Mouse (Mus musculus) forebrain, embryonic 11.5 days (tissue): ENCODE results near the gene Pxmp4. TPM values are rescaled to one million over a fixed set of nuclear protein-coding genes. Genes with fewer than 3 reads are reported as not detected.

Experiments
- ATAC-seq: fragments of 200-750 bp; cut with Nextera tagmentation; replicated peaks from 2 replicates; pipeline ENCODE4 v1.8.0; 2017; ENCODE audit warnings: moderate TSS enrichment; ENCODE audit not compliant: low FRiP score
- DNase-seq: peaks from one replicate; pipeline ENCODE4 v3.0.0-alpha.2; 2017; ENCODE audit warnings: low spot score
- H3K27ac ChIP-seq: fragments of 300-500 bp; sonication (generic); 2 replicates; pipeline ENCODE4 v1.5.1; 2014; ENCODE audit warnings: low read depth, low read length
- H3K27me3 ChIP-seq: fragments of 300-500 bp; sonication (generic); 2 replicates; pipeline ENCODE4 v1.6.1; 2014; ENCODE audit warnings: mild to moderate bottlenecking, low read length, mixed read lengths; ENCODE audit not compliant: control insufficient read depth, insufficient read depth
- H3K36me3 ChIP-seq: fragments of 300-500 bp; sonication (generic); 2 replicates; pipeline ENCODE4 v1.6.1; 2014; ENCODE audit warnings: mild to moderate bottlenecking, low read length, moderate library complexity, mixed read lengths; ENCODE audit not compliant: control insufficient read depth, insufficient read depth
- H3K4me1 ChIP-seq: fragments of 300-500 bp; sonication (generic); replicated peaks from 2 replicates; pipeline ENCODE4 v1.6.1; 2014; ENCODE audit warnings: low read length, mixed read lengths; ENCODE audit not compliant: control insufficient read depth, insufficient read depth
- H3K4me2 ChIP-seq: fragments of 300-500 bp; sonication (generic); 2 replicates; pipeline ENCODE4 v1.6.1; 2014; ENCODE audit warnings: low read depth, mild to moderate bottlenecking, low read length, moderate library complexity, mixed read lengths; ENCODE audit not compliant: severe bottlenecking
- H3K4me3 ChIP-seq: fragments of 300-500 bp; sonication (generic); 2 replicates; pipeline ENCODE4 v1.5.1; 2014; ENCODE audit warnings: low read depth, low read length
- H3K9ac ChIP-seq: fragments of 300-500 bp; sonication (generic); 2 replicates; pipeline ENCODE4 v1.6.1; 2014; ENCODE audit warnings: low read length
- H3K9me3 ChIP-seq: fragments of 300-500 bp; sonication (generic); 2 replicates; pipeline ENCODE4 v1.6.1; 2016; ENCODE audit warnings: low read length, mixed read lengths; ENCODE audit not compliant: control insufficient read depth
- WGBS: fragments of 180-500 bp; shearing (Covaris S2); extraction: QIAGEN DNeasy Blood & Tissue Kit; methylation state at CpG from one replicate; pipeline ENCODE4 v1.1.7; 2014; 5-methylcytosine and 5-hydroxymethylcytosine counted together
- polyA plus RNA-seq: library from polyadenylated mRNA; unstranded; fragments of >200 nt; fragmentation: Nextera tagmentation; extraction: Ambion mirVana; gene quantifications from 2 replicates; pipeline ENCODE4 v1.2.1, GENCODE M21; 2014

The Pxmp4 gene
- polyA plus RNA-seq, 1 experiment from 2014 or later: 10.0 TPM

DNA sequence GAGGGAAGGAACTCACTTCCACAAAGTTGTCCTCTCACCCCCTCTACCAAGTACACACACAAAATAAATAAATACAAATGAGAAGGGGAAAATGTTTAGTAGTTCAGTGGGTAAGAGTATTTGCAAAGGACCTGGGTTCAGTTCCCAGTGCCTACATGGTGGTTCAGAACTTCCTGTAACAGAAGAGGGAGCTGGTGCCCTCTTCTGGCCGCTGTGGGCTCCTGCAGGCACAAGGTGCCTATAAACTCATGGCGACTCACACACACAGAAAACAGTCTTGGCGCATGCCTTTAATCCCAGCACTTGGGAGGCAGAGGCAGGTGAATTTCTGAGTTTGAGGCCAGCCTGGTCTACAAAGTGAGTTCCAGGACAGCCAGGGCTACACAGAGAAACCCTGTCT lies 35.0 kb upstream of the Pxmp4 start:
- no peak for DNase-seq
- Histone ChIP-seq H3K9ac (no peak overlapping the region), H3K9me3 (peaks cover 4% of the 10 kb centered on the region; the same call in 1 of the 2 replicates), H3K36me3 (peaks cover 7% of the 10 kb centered on the region), H3K27me3 (no peaks in the 10 kb centered on the region), H3K4me2 (no peak overlapping the region), H3K4me3 (no peak overlapping the region), H3K27ac (no peak overlapping the region), H3K4me1 (no peaks in the 10 kb centered on the region)
- ATAC-seq: no peak
- 94% methylated on average over 3 of the region's 3 CpGs for WGBS

DNA sequence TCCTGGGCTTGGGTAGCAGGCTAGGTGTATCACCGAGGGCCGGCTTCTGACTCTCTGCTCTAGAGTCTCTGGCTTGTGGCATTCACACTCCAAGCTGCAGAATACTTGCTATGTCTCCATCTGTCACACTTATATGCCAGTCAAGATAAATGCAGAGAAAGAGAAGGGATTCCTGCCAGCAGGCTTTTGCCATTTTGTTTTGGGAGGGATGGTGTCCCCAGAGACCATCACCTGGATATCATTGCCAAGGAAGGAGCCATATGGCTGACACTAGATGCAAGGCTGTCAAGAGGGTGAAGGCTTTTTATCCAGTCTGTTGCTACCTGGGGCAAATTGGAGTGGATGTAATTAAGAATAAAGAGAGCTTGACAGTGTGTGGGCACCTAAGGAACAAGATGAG lies 32.3 kb upstream of the Pxmp4 start:
- H3K9me3 ChIP-seq: peaks cover 4% of the 10 kb centered on the region; the same call in 1 of the 2 replicates
- H3K27ac ChIP-seq: no peak overlapping the region
- H3K36me3 ChIP-seq: peaks cover 7% of the 10 kb centered on the region
- no peak overlapping the region for H3K9ac ChIP-seq
- no peak overlapping the region for H3K4me3 ChIP-seq
- H3K4me2 ChIP-seq: no peak overlapping the region
- DNase-seq: no peak
- no peaks in the 10 kb centered on the region for H3K27me3 ChIP-seq
- 89% methylated on average over 2 of the region's 2 CpGs for WGBS
- no peaks in the 10 kb centered on the region for H3K4me1 ChIP-seq
- ATAC-seq: no peak

DNA sequence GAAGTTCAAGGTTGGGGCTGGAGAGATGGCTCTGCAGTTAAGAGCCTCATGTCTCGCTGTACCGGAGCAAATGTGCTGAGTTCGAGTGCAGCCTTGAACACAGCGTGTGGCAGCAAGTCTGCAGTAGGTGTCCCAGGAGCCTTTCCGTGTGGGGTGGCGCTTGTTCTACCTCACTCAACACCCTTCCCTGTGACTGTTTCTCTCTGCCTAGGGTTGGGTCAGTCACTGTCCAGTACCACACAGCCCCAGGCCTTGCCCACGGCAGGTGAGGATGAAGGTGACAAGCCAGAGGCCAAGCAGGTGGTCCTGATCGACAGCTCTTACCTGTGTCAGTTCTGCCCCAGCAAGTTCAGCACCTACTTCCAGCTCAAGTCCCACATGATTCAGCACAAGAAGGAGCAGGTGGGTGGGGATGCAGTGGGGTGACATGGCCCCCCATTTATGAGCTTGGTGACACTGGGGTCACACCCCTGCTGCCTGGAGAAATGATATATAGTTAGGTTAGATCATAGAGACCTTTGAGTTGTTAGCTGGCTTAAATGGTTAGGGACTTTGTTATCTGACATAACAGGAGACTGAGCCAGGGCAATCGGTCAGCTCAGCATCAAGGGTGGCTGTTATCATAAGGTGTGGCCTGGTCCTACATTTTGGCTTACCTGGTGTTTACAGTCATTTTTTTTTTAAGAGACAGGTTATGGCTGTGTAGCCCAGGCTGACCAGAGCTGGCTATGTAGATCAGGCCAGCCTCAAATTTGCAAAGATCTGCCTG lies 30.6 kb upstream of the Pxmp4 start:
- H3K27ac ChIP-seq: no peak overlapping the region
- H3K4me3 ChIP-seq: no peak overlapping the region
- H3K9ac ChIP-seq: no peak overlapping the region
- H3K36me3 ChIP-seq: peaks cover 7% of the 10 kb centered on the region
- H3K4me1 ChIP-seq: no peaks in the 10 kb centered on the region
- H3K4me2 ChIP-seq: no peak overlapping the region
- DNase-seq (no peak), ATAC-seq (no peak)
- H3K9me3 ChIP-seq: peaks cover 4% of the 10 kb centered on the region; the same call in 1 of the 2 replicates
- 93% methylated on average over 9 of the region's 9 CpGs for WGBS
- H3K27me3 ChIP-seq: no peaks in the 10 kb centered on the region

DNA sequence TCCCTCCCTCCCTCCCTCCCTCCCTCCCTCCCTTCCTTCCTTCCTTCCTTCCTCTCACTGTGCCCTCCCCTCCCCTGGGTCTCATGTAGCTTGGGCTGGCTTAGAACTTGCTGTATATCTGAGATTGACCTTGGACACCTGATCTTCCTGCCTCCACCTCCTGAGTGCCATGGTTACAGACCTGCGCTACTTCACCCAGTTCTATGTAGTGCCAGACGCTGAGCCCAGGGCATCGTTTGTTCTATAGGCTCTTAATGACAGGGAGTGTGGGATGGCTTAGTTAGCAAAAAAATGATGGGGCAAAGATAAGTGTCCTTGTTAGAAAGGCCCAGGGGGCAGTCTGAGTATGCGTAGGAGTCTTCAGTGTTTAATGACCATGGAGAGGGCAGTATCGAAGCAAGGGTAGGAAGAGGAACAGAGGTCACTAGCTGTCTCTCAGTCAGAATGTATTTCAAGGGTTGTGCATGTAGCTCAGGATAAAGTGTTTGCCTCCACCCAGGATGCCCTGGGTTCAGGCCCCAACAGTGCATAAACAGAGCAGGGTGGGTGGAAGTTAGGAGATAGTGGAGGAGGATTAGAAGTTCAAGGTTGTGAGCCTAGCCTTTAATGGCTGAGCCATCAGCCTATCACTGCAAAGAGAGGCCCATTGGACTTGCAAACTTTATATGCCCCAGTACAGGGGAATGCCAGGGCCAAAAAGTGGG lies 29.7 kb upstream of the Pxmp4 start:
- no peak for DNase-seq
- Histone ChIP-seq H3K4me3 (no peak overlapping the region), H3K27me3 (no peaks in the 10 kb centered on the region), H3K9ac (no peak overlapping the region), H3K4me1 (no peaks in the 10 kb centered on the region), H3K36me3 (peaks cover 3% of the 10 kb centered on the region), H3K27ac (no peak overlapping the region), H3K4me2 (no peak overlapping the region), H3K9me3 (peaks cover 1% of the 10 kb centered on the region; the same call in 1 of the 2 replicates)
- 92% methylated on average over 5 of the region's 5 CpGs for WGBS
- ATAC-seq: no peak

DNA sequence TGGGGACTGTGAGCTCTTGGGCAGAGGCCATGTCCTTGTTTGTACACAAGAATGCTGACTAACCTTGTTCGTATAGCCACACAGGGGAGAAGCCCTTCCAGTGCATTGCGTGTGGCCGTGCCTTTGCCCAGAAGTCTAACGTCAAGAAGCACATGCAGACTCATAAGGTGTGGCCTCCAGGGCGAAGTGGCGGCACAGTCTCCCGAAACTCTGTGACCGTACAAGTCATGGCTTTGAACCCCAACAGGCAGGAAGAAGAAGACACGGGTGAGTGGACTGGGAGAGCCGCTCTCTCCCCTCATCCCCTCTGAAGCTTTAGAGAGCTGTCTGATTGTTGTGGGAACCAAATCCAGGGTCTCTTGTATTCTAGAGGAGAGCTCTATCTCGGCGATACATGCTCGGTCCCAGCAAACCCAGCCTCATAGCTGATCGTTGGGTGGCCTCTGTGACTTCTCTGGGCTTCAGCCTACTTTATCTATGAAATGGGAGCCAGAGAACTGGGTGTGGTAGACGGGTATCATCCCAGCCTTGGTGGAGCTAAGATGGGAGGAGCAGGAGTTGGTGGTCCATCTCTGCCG lies 28.8 kb upstream of the Pxmp4 start:
- no peak overlapping the region for H3K9ac ChIP-seq
- no peaks in the 10 kb centered on the region; the same call in 1 of the 2 replicates for H3K36me3 ChIP-seq
- H3K4me1 ChIP-seq: no peaks in the 10 kb centered on the region
- no peak overlapping the region for H3K4me2 ChIP-seq
- H3K4me3 ChIP-seq: no peak overlapping the region
- H3K27me3 ChIP-seq: no peaks in the 10 kb centered on the region
- DNase-seq (no peak), ATAC-seq (no peak)
- H3K27ac ChIP-seq: no peak overlapping the region
- 87% methylated on average over 16 of the region's 16 CpGs for WGBS
- H3K9me3 ChIP-seq: no peaks in the 10 kb centered on the region

DNA sequence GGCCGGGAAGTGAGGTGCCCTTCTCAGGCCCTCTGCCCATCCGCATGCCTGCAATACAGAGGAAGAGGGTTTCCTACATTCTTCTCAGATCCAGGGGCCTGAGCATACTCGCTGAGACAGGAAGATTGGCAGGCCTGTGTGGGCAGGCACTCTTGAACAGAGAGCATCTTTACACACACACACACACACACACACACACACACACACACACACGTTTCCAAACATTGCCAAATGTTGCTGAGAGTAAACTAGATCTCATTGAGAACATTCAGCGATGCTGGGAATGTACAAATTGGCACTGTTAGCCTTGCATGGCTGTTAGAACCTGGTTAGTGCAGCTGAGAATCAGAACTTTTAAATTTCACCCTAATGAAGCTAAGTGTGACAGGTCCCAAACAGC lies 27.0 kb upstream of the Pxmp4 start:
- H3K36me3 ChIP-seq: no peaks in the 10 kb centered on the region; the same call in 1 of the 2 replicates
- 86% methylated on average over 5 of the region's 5 CpGs for WGBS
- ATAC-seq: no peak

DNA sequence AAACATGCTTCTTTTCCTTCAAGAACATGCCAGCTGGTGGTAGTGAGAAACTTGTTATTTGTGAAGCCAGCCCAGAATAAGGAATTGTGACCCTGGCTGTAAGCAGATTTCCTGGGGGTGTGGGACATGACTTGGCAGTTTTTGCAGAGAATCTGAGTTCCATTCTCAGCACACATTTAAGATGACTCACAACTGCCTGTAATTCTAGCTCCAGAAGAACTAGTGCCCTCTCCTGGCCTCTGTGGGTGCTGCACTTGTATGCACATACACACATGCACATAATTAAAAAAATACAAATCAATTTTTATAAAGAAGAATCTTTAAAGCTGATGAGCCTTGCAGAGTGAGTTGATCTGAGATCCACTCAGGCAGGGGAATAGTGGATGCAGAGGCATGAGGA lies 20.6 kb upstream of the Pxmp4 start:
- DNase-seq: no peak
- no peak for ATAC-seq
- Histone ChIP-seq H3K4me2 (no peak overlapping the region), H3K9ac (no peak overlapping the region), H3K4me1 (no peaks in the 10 kb centered on the region), H3K4me3 (no peak overlapping the region), H3K27ac (no peak overlapping the region), H3K27me3 (no peaks in the 10 kb centered on the region), H3K9me3 (no peaks in the 10 kb centered on the region; the same call in 1 of the 2 replicates), H3K36me3 (no peaks in the 10 kb centered on the region; the same call in none of the 2 replicates)

More for the DNA sequence above, 27.0 kb upstream of the Pxmp4 start:
- DNase-seq: no peak
- H3K4me2 ChIP-seq: no peak overlapping the region
- no peaks in the 10 kb centered on the region for H3K9me3 ChIP-seq
- no peaks in the 10 kb centered on the region for H3K4me1 ChIP-seq
- H3K4me3 ChIP-seq: no peak overlapping the region
- H3K9ac ChIP-seq: no peak overlapping the region
- no peaks in the 10 kb centered on the region for H3K27me3 ChIP-seq
- H3K27ac ChIP-seq: no peak overlapping the region

DNA sequence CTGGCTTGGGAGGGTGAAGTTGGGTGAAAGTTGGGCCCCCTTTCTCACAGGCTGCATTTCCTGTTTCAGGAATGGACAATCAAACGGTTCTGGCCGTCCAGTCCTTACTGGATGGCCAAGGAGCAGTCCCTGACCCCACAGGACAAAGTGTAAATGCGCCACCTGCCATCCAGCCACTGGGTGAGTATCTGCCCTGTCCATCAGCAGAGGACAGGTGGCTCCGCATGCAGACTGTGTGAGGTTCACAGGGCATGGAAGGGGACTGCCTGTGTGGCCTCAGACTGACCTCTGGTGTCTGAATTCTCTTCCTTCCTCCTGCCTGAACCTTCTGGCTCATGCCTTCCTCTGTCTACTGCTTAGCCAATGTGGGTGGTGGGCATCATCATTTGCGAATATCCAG lies 18.2 kb upstream of the Pxmp4 start:
- Histone ChIP-seq H3K9me3 (no peaks in the 10 kb centered on the region; the same call in 1 of the 2 replicates), H3K4me2 (no peak overlapping the region), H3K4me1 (no peaks in the 10 kb centered on the region), H3K27me3 (no peaks in the 10 kb centered on the region), H3K4me3 (no peak overlapping the region), H3K36me3 (no peaks in the 10 kb centered on the region; the same call in 1 of the 2 replicates), H3K27ac (no peak overlapping the region), H3K9ac (no peak overlapping the region)
- ATAC-seq (no peak), DNase-seq (no peak)
- 87% methylated on average over 5 of the region's 5 CpGs for WGBS
